Mouse (Mus musculus) left cerebral cortex, postnatal 14 days (tissue): ENCODE results near the gene Ppp4c. TPM values are rescaled to one million over a fixed set of nuclear protein-coding genes. Genes with fewer than 3 reads are reported as not detected.

Experiments
- DNase-seq, 2 experiments: peaks; one replicate each; pipeline ENCODE4 v3.0.0; 2021 to 2022; ENCODE audit warnings: low spot score in 2 of 2, mixed read lengths in 1 of 2
- intact Hi-C: fragments of 180-260 bp; cut with DNase I; formaldehyde crosslinking; loops from one replicate; pipeline ENCODE4 v1.15.1; 2025
- total RNA-seq, 2 experiments: library from RNA; stranded (reverse); gene quantifications; 2 replicates each; pipeline ENCODE4 v1.2.3; 2021

Gene Ppp4c
- total RNA-seq, 2 experiments from 2014 or later, result 48.9 to 49.6 TPM

DNA sequence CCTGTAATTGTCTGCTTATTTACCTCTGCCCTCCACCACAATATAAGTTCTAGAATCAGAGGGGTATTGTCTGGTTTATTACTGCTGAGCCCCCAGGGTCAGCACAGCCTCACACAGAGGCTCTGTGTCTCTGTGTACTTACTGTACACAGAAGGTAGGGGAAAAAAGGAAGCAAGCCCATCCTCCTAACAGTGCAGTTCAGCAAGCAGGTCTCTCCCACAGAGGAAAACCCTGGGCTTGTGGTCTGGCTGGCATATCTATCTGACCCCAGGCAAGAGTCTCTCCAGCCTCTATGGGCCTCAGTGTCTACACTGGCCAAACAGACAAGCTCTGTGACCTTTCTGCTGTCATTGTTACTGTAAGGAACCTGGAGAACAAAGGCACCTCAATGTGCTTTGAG is 11.5 kb upstream of the Ppp4c start:
- no peak for DNase-seq
- intact Hi-C loops, result no loop called here

DNA sequence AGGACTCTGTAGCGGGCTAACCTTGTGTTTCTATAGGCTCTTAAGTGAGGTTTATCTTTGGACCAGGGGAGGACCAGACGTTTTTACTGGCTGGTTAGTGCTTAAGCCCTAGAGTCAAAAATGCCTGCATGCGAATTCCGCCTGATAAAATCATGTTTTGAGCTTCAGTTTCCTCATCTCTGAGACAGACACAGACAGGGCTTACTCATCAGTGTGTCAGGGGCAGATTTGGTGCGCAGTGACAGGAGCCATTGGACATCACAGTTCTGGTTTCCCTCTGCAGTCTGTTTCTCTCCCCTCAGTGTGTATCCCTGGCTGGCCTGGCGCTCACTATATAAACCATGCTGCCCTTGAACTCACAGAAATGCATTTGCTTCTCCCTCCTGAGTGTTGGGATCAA is 10.9 kb upstream of the Ppp4c start:
- intact Hi-C loops, result no loop called here
- no peak for DNase-seq

DNA sequence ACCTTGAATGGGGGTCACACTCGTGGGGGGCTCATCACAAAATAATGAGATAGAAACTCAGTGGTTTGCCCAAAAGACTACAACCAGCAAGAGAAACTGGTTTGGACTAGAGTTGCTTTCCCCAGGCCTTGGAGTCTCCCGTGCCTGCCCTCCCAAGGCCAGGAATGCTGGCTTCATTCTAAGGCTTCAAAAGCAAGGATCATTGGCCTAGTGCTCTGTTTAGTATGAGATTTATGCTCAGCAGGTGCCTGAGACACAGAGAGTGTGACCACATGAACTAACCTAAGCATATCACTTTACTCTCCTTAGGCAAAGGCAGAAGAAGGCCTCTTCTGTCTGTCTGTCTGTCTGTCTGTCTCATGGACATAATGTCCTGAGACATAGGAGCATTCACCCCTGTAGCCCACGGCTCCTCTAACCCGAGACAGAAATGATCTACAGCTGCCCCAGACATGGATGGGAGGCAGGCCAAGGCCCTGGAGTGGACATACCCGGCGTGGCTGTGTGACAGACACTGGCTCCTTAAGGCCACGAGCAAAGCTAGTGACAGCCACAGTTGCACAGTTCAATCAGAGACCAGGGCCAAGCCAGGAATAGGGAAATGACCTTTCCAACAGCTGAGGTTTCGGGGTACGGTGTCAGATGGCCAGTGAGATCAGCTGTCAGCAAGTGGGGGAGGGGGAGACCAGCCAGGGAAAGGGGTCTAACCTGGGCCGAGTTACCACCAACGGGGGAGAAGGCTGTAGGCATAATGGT is 10.0 kb upstream of the Ppp4c start:
- DNase-seq, result no peak
- intact Hi-C loops, result no loop called here

DNA sequence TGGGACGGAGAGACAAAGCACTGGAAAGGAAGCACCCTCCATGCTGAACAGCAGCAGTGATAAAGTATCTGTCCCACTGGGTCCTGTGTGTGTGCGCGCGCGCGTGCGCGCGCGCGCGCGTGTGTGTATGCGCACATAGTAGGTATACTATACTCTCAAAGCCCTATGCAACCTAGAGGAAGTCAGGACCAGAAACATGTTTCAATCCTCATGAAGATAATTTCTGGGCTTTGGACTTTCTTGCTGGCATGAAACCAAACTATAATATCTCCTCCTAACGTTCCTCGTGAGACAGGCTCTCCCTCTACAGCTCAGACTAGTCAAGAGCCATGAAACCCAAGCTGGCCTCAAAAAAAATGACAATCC is 8.7 kb upstream of the Ppp4c start:
- DNase-seq, result no peak
- intact Hi-C loops, result no loop called here

DNA sequence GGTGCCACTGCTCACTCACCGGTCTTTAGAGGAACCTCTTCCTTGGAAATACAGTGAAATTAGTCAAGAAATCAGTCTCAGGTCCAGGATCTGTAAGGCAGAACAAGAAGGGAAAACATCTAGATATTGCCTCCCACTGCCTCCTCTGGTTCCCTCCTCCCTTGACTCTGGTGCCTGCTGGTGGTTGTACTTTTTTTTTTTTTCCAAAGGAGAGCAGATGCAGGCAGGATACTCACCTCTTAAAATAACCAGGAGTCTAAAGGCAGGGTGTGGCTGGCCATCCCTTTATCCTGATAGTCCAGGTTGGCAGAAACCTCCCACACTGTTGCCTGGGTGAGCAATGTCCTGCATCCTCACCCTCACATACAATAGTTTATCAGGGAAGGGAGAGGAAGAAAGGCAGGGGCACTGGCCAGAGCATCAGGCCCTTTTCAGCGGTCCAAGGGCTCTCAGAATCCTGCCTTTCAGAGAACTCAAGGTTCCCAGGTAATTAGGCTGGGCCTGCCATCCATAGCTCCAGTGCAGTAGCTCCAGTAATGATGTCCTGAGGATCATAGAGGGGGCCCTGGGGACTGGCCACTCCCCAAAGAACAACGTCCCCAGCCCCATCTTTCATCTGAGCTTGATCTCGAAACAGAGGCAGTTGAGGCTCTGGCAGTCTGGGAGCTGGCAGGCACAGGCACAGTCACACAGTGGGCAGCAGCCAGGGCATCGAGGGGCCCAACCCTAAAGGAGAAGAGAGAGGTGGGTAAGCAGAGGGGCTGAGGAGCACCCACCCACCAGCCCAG is 8.2 kb upstream of the Ppp4c start:
- intact Hi-C loops, result no loop called here

DNA sequence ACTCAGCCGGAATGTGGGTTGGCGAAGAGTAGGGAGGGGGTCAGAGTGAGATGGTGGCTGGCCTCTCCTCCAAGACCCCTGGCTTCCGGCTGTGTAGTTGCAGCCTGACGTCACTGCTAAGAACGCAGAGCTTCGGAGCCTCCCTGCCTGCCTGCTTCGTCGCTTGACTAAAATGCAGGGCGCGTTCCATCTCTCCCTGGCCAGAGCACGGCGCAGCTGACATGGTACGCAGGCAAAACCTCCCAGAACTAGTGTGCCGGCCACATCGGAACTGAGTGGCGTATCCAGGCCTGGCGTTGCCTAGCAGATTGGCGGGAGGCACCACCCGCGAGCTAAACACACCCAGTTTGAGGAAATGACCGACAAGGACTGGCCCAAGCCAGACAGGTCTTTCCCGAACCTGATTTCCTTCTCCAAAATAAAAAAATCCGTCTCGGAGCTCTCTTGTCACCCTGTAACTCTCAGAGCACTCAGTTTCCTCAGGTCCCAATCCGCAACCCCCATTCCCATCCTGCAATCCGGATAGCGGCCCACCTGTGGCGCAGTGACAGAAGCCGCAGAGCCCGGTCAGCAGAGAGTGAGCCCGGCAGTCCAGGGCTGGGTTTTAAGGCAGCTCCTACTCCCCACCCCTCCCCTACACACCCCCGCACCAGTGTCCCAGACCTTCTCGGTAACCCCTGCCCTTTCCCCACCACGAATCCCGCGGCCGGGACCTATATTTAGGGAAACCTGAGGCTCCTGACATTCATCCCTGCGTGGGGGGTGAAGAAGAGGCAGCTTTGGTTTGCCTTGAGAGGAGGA is 7.4 kb upstream of the Ppp4c start:
- peak in 1 of 2 experiments; percentile 87 for DNase-seq
- intact Hi-C loops, result no loop called here

More for the DNA sequence above, 8.2 kb upstream of the Ppp4c start:
- peak in 1 of 2 experiments; percentile 70 for DNase-seq

DNA sequence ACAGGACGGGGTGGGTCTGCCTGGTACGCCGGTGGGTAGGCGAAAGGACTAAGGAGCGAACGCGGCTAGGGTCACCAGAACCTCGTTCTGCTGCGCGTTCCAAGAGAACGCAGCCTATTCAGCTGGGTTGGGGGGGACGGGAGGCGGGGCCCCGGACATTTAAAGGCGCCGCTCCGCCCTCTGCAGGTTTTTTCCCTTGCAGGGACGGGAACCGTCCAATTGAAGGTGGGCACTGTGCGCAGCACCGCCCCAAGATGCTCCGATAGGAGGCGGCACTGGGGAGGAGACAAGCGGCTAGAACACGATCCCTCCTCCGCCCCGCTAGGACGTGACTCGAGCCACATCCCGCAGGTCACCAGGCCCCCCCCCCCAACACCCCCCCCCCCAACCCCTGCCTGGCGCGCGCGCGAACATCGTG is 6.8 kb upstream of the Ppp4c start:
- DNase-seq, result peak; percentile 98
- intact Hi-C loops, result no loop called here

DNA sequence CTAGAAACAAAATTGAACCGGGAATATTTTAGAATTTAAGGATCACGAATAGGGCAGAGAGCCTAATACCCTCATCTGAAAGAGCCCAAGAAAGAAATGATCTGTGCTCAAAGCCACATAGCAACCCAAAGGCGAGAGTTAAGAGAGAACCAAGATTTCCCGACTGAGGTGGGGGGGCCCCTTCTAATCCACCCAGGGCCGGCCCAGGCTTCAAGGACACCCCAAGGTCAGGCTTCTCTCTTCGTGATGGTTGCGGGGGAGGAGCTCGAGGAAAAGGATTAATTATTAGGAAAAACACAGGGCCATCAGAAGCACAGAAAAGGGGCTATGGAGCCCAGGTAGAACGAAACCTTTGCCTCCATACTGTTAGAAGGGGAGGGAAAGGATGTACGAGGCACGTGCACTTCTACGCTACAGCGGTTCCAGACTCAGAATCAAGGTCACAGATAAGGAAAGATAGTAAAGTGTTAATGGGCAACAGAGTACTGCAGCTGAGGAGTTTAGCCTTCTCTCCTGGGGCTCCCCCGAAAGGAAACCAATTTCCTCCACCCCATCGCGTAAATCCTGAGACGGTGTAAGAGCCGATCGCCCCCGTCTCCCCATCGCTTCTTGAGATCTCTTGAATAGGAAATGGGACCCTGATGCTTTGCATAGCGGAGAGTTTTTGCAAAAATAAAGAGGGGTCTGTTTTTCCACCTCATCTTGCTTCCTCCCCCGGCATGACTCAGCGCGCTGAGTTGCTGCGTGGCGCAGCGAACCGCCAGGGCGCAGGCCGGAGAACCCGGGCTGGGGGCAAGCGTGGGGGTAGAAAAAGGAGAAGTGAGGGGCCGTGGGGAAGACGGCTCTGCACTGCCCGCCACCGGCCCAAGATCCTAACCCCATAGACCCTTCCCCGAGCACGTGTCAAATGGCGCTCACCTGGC is 6.1 kb upstream of the Ppp4c start:
- DNase-seq, result no peak
- intact Hi-C loops, result loop anchor here (1.0 kb wide), 1 partner anchor 94 kb away; no protein-coding TSS in a partner anchor

DNA sequence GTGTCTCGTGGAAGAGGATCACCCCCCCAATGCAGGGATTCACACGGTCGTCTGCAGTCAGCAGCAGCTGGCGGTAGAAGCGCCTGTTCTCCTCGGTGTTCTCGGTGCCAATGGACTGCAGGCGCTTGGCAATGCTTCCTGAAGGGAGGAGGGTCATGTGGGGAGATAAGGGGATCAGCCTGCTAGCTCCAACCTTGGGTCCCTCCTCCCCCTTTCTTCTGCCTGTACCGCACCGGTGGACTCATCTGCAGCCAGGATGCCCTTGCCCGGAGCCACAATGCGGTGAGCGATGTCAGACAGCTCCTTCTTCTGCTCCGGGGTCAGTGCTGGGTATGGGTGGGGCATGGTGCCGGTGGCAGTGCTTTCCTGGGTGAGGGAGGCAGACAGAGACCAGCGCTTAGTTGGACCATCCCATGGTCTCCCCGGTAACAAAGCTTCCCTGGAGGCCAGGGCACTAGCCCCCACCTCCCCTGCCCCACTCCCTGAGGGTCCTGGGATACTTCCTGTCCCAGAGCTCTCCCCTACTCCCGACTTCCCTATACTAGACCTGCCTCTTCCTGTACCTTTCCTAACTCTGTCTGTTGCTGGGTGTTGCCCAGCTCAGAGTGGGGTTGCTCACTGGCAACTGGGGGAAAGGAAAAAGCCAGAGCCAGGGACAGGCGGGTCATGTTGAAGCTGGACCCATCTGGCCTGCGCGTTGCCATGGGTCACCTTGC is 5.3 kb upstream of the Ppp4c start, which contains the start of gene Fam57b:
Gene Fam57b, plus strand, starts transcription at position 258 of the 716 bp plus-strand sequence.
- DNase-seq, result peak in 1 of 2 experiments; percentile 61
- intact Hi-C loops, result loop anchor here (1.0 kb wide), 1 partner anchor 93 kb away; no protein-coding TSS in a partner anchor

DNA sequence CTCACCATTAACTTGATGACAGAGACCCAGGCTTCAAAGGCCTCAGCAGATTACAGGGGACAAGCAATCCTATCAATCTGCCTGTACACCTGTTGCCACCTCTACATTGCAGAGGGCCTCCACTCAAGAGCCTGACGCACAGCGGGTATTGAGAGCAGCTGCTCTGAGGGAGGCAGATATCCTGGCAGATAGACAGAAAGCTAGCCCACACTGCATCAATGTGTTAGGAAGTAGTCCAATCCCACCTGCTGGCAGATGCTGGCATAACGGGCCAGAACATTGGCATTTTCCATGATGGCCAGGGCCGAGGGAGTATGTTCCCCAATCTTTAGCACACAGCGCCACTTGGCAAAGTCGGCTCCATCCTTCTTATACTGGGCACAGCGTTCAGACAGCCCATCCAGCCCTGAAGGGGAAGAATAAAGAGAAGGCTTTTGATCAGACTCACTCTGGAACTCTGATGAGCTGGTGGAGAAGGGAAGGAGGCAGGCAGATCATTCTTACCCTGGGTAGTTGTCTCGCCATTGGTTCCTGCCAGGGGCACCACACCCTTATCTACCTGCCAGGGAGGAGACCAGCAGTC is 4.1 kb upstream of the Ppp4c start:
- intact Hi-C loops, result no loop called here
- peak; percentile 46 to 67 for DNase-seq

DNA sequence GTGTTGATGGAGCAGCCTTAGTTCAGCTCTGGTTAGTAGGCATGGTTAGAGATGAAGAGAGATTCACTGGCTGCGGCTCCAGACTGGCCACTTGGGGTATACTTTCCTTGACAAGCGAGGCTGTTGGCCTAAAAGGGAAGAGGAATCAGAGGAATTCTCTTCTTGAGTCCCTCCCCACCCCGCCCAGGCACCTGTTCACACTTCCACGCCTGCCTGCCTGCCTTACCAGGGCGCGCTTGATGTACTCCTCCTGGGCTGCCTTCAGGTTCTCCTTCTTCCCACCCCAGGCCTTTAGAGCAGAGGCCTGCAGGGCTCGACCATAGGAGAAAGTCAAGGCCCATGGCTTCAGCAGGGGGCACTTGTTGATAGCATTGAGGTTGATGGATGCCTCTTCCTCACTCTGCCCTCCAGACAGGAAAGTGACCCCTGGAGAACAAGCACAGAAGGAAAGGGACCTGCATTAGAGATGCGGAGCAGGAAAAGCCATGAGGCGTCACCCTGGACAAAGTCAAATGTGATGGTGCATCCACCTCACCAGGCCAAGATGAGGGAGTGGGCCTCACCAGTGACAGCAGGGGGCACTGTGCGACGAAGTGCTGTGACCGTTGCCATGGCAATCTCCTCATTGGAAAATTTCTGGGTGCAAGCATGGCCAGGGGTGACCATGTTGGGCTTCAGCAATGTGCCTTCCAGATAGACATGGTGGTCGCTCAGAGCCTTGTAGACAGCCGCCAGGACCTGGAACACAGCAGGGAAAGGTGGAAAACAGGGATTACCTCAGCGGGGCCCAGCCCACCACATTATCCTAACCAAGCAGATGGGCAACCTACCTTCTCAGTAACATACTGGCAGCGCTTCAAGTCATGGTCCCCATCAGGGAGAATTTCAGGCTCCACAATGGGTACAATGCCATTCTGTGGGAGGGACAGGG is 3.4 kb upstream of the Ppp4c start:
- no peak for DNase-seq
- intact Hi-C loops, result no loop called here

DNA sequence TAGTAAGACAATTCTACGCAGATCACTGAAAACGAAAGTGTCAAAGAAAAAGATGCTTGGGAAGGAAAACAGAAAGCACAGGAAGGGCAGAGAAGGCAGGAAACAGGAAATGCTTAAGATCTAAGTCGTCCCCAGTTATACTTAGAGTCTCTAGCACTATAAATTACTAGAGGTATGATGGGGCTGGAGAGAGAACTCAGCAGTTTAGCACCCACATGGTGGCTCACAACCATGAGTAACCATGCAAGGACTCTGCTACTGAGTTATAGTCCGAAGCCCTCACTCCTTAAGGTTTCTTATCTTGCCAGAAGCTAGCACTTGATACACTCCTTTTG is 1.9 kb upstream of the Ppp4c start:
- intact Hi-C loops, result no loop called here
- DNase-seq, result no peak

DNA sequence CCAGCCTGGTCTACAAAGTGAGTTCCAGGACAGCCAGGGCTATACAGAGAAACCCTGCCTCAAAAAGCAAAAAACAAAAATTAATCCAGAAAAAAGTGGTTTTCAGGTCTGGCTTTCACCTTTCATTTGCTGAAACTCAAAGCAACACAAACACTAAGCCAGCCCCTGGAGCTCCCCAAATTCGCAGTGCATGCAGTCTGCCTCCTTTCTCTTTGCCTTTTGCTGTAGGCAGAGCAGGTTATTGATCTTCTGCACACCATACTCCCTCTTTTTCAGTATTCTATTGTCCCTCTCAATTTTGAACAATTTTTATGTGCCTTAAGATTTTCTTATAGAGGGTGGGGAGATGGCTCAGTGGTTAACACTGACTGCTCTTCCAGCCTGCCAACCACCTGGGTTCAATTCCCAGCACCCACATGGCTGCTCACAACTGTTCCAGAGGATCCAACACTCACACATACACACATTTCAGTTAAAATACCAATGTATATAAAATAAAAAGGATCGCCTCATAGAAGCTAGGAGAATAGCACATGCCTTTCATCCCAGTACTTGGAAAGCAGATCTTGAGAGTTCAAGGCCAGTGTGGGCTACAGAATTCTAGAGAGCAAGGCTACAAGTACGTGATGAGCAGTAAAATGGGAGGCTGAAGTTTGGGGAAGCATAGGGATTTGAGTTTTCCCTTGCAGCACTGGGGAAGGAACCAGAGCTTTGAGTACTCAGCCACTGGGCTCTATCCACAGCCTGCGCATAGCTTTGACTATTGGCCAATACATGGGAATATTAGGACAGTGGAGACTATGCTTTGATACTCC is 1.4 kb upstream of the Ppp4c start:
- peak in 1 of 2 experiments; percentile 3 for DNase-seq
- intact Hi-C loops, result no loop called here

DNA sequence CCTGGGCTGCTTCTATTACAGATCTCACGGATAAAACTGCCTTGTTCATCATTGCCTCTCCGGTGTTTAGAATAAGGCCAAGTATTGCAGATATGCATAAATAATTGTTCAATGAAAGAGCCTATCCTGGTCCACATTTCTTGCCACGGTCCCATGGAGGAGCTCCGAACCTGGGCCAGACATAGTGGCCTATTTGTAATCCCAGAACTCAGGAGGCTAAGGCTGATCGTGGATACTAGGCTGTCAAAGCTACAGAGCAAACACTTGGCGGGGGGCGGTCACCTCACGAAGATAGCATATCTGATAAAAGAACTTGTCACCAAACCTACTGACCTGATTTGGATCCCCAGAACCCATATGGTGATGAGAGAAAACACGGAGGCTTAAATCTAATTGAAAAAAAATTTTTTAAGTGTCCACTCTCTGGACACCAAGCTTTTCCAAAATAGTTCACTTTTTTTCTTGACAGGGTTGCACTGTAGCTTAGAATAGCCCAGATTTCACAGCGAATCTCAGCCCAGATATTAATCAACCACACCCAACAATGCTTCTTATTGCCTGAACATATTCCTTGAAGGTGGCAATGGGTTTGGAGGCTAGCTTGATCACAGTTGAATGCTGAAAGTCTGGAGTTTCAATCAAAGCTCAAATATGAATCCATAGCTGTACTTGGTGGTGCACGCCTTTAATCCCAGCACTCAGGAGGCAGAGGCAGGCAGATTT is 586 bp upstream of the Ppp4c start:
- no peak for DNase-seq
- intact Hi-C loops, result no loop called here

DNA sequence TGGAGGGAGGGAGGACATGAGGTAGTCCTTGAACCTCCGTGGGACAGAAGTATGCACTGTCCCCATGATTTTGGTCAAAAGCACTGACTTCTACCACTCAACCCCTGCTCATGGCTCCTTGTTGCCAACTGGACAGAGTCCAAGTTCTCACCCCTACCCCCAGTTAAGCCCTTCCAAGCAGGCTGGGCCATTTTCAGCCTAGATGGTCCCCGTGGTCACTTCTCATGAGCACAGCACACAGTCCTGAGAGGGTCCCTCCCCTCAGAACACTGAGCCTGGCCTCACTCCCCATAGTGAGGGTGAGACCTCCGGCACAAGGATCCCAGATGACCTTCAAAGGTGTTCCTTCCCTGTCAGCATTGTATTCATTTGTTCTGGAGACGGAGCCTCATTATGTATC is 3.2 kb downstream of the Ppp4c start:
- intact Hi-C loops, result no loop called here
- DNase-seq, result no peak

DNA sequence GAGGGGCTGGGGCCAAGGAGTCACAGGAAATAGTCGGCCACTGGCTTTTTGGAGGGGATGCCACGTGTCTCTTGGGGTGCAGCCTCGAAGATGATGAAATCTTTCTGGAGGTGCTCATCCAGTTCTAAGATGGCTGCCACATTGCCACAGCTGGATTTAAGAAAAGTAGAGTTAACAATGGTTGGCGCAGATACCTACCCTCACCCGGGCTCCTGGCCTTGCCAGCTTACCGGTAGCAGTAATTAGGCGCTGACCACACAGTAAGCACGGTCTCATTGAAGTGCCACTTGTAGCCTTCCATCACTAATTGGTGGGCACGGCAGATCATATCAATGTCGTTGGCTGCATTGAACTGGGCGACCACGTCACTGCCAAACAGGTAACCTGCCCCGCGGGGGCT is 6.2 kb downstream of the Ppp4c start:
- no peak for DNase-seq
- intact Hi-C loops, result no loop called here
